Mouse (Mus musculus) midbrain, embryonic 15.5 days (tissue): ENCODE data around the gene Olfr1467. TPM values are rescaled to one million over a fixed set of nuclear protein-coding genes. Genes with fewer than 3 reads are reported as not detected.

Experiments used
- ATAC-seq: fragments of 200-750 bp; cut with Nextera tagmentation; replicated peaks from 2 replicates; pipeline ENCODE4 v1.8.0; 2017; ENCODE audit warnings: moderate TSS enrichment
- H3K27ac ChIP-seq: fragments of 300-500 bp; sonication (generic); 2 replicates; pipeline ENCODE4 v1.5.1; 2015; ENCODE audit warnings: mild to moderate bottlenecking, inconsistent platforms
- H3K27me3 ChIP-seq: fragments of 300-500 bp; sonication (generic); replicated peaks from 2 replicates; pipeline ENCODE4 v1.6.1; 2015; ENCODE audit warnings: inconsistent platforms
- H3K36me3 ChIP-seq: fragments of 300-500 bp; sonication (generic); replicated peaks from 2 replicates; pipeline ENCODE4 v1.6.1; 2015; ENCODE audit warnings: inconsistent platforms
- H3K4me1 ChIP-seq: fragments of 300-500 bp; sonication (generic); 2 replicates; pipeline ENCODE4 v1.6.1; 2015; ENCODE audit warnings: inconsistent platforms
- H3K4me2 ChIP-seq: fragments of 300-500 bp; sonication (generic); 2 replicates; pipeline ENCODE4 v1.6.1; 2015; ENCODE audit warnings: inconsistent platforms, mild to moderate bottlenecking, moderate library complexity
- H3K4me3 ChIP-seq: fragments of 300-500 bp; sonication (generic); 2 replicates; pipeline ENCODE4 v1.5.1; 2015; ENCODE audit warnings: mild to moderate bottlenecking, inconsistent platforms
- H3K9ac ChIP-seq: fragments of 300-500 bp; sonication (generic); 2 replicates; pipeline ENCODE4 v1.6.1; 2015; ENCODE audit warnings: mild to moderate bottlenecking, inconsistent platforms
- H3K9me3 ChIP-seq: fragments of 300-500 bp; sonication (generic); 2 replicates; pipeline ENCODE4 v1.6.1; 2016; ENCODE audit warnings: inconsistent platforms
- WGBS: fragments of 180-500 bp; shearing (Covaris S2); methylation state at CpG from one replicate; pipeline ENCODE4 v1.1.7; 2015; ENCODE audit warnings: mixed read lengths; 5-methylcytosine and 5-hydroxymethylcytosine counted together
- polyA plus RNA-seq: library from polyadenylated mRNA; unstranded; fragments of >200 nt; fragmentation: Nextera tagmentation; extraction: Ambion mirVana; gene quantifications from 2 replicates; pipeline ENCODE4 v1.2.1, GENCODE M21; 2015

Gene Olfr1467
- not detected in 2 replicates for polyA plus RNA-seq

DNA sequence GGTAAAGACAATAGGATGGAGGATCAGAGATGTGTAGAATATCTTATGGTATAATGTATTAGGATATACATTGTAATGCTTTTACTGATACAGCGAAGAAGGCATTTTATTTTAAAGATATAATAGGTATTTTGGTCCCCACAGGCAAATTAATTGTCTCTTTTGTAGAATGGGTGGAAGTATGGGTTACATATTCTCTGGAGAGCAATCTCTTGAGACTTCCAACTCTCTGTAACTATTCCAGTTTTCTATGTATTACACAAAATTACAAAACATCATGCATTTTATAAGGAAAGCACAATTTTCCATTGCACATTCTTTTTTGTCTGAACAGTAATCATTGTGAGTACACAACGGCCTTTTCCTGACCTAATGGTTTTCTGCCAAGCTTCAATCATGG lies at the start of gene Olfr1467:
Olfr1467 (plus strand) TSS at position 301 of the 400 bp plus-strand sequence.
- no peak for ATAC-seq
- WGBS = 72% methylated on average over 2 of the region's 2 CpGs
- Histone ChIP-seq H3K4me2 (no peak within 1 kb of the TSS), H3K27ac (no peak within 1 kb of the TSS), H3K27me3 (no peaks in the 10 kb centered on the region), H3K4me1 (no peaks in the 10 kb centered on the region), H3K9me3 (0 out of 2 replicates have a peak, but pooled peaks cover 12% of the 10 kb centered on the region), H3K36me3 (no peaks in the 10 kb centered on the region), H3K4me3 (no peak within 1 kb of the TSS), H3K9ac (no peak within 1 kb of the TSS)

GRCm38 (mm10) chr19:13315441-13315840 lies 46.6 kb upstream of the Olfr1467 start, which contains the start of gene Olfr1465:
Gene Olfr1465 (minus strand): TSS chr19:13315541.
- H3K9ac ChIP-seq = no peak within 1 kb of the TSS
- no peak for ATAC-seq
- no peak within 1 kb of the TSS for H3K4me3 ChIP-seq
- H3K4me1 ChIP-seq = no peaks in the 10 kb centered on the region
- no peaks in the 10 kb centered on the region for H3K36me3 ChIP-seq
- H3K4me2 ChIP-seq = no peak within 1 kb of the TSS
- H3K9me3 ChIP-seq = peaks cover 5% of the 10 kb centered on the region
- H3K27ac ChIP-seq = no peak within 1 kb of the TSS
- no peaks in the 10 kb centered on the region for H3K27me3 ChIP-seq

DNA sequence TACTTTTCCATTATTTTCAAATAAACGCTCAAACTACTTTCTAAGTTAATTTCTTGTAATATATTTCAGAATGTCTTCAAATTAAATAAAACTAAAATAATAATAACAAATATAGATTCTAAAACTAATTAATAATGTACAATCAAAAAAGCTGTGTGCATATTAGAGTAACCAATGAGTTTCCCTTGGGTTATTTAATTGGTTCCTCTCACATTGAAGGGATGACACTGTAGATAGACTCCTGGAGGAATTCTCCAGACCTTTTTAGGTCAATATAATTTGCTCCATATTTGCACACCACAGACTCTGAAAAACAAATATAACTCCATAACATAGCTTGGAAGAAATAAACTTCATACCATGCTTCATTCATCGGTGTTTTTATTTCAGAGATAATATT lies 23.5 kb upstream of the Olfr1467 start, which contains the start of gene Olfr1466:
Olfr1466 (plus strand) TSS at position 301 of the 400 bp plus-strand sequence.
- ATAC-seq = no peak

DNA sequence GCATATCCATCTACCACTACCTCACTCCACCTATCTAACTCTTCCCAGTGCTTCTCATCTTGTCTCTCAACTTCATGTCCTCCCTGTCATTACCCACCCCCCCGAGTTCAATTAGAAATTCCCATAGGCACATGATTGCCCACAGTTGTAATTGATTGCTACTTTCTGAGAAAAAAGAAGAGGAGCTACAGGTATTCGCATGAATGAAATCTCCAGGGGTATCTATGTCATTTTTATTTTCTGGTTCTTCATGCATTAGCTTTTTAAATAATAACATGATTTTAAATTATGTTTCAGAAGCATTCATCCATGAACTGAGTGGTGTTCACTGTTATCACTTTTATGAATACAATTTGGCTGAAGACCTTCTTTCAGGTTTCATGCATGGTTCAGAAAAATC lies 45.5 kb downstream of the Olfr1467 start, which contains the start of gene Olfr1469:
Olfr1469 (plus strand) TSS at position 301 of the 400 bp plus-strand sequence.
- H3K4me1 ChIP-seq = no peaks in the 10 kb centered on the region
- 74% methylated on average over 2 of the region's 2 CpGs for WGBS
- H3K36me3 ChIP-seq = no peaks in the 10 kb centered on the region
- no peak within 1 kb of the TSS for H3K4me2 ChIP-seq
- no peak within 1 kb of the TSS for H3K9ac ChIP-seq
- H3K27ac ChIP-seq = no peak within 1 kb of the TSS
- ATAC-seq = no peak
- peaks cover 7% of the 10 kb centered on the region; the same call in 1 of the 2 replicates for H3K9me3 ChIP-seq
- H3K27me3 ChIP-seq = no peaks in the 10 kb centered on the region
- no peak within 1 kb of the TSS for H3K4me3 ChIP-seq

More for the DNA sequence above, 23.5 kb upstream of the Olfr1467 start, which contains the start of gene Olfr1466:
- H3K4me2 ChIP-seq = no peak within 1 kb of the TSS
- H3K9me3 ChIP-seq = 0 out of 2 replicates have a peak, but pooled peaks cover 6% of the 10 kb centered on the region
- WGBS = 91% methylated on average over 2 of the region's 2 CpGs
- H3K4me3 ChIP-seq = no peak within 1 kb of the TSS
- H3K9ac ChIP-seq = no peak within 1 kb of the TSS
- H3K36me3 ChIP-seq = no peaks in the 10 kb centered on the region
- H3K27ac ChIP-seq = no peak within 1 kb of the TSS
- H3K4me1 ChIP-seq = no peaks in the 10 kb centered on the region
- no peaks in the 10 kb centered on the region for H3K27me3 ChIP-seq

Other genes with a start within 250 kb of the Olfr1467 start
- gene Olfr1459, start 212.7 kb upstream of the Olfr1467 start, polyA plus RNA-seq = 0.03 TPM in 2 replicates
- gene Olfr1461, start 199.2 kb upstream of the Olfr1467 start, polyA plus RNA-seq = not detected in 2 replicates
- not detected in 2 replicates for gene Olfr1462, start 176.5 kb upstream of the Olfr1467 start, polyA plus RNA-seq
- not detected in 2 replicates for gene Olfr1463, start 130.9 kb upstream of the Olfr1467 start, polyA plus RNA-seq
- not detected in 2 replicates for gene Olfr1465, start 46.7 kb upstream of the Olfr1467 start, polyA plus RNA-seq
- gene Olfr1466, start 23.4 kb upstream of the Olfr1467 start, polyA plus RNA-seq = not detected in 2 replicates
- gene Olfr1469, start 45.6 kb downstream of the Olfr1467 start, polyA plus RNA-seq = not detected in 2 replicates
- gene Olfr1471, start 81.2 kb downstream of the Olfr1467 start, polyA plus RNA-seq = not detected in 2 replicates
- gene Olfr1472, start 93.8 kb downstream of the Olfr1467 start, polyA plus RNA-seq = not detected in 2 replicates
- gene Olfr1474, start 107.3 kb downstream of the Olfr1467 start, polyA plus RNA-seq = not detected in 2 replicates
- not detected in 2 replicates for gene Olfr1475, start 118.0 kb downstream of the Olfr1467 start, polyA plus RNA-seq
- gene Olfr1477, start 138.3 kb downstream of the Olfr1467 start, polyA plus RNA-seq = not detected in 2 replicates
- gene Olfr1480, start 165.7 kb downstream of the Olfr1467 start, polyA plus RNA-seq = not detected in 2 replicates
- not detected in 2 replicates for gene Olfr1484, start 221.3 kb downstream of the Olfr1467 start, polyA plus RNA-seq